Mouse (Mus musculus): ENCODE measurements at regions not wholly inside any gene's neighbourhood (a gene's known extent, or its start where the extent isn't known, plus 50 kb on each side); places are given as distances from the start of the nearest gene placed in this dataset.

GRCm38 (mm10) chr2:92525628-92526027, 65.3 kb upstream of the Slc35c1 start:
- H3K36me3 ChIP-seq (ENCODE audit: control insufficient read depth, insufficient read depth) = no peaks in the 10 kb centered on the region
- H3K9ac ChIP-seq (ENCODE audit: low read length) = no peak overlapping the region
- H3K27me3 ChIP-seq (ENCODE audit: control insufficient read depth, insufficient read depth, low read length) = no peaks in the 10 kb centered on the region
- no peak overlapping the region for H3K4me3 ChIP-seq (ENCODE audit: low read length)
- WGBS = 33% methylated on average over 7 of the region's 7 CpGs
- ATAC-seq (replicated peaks; ENCODE audit: extremely low read depth, insufficient read depth, low FRiP score) = no peak
- H3K4me1 ChIP-seq (ENCODE audit: control insufficient read depth, insufficient read depth, low read length) = peaks cover 3% of the 10 kb centered on the region; the same call in 1 of the 2 replicates
- H3K27ac ChIP-seq (ENCODE audit: low read length) = no peak overlapping the region
- no peaks in the 10 kb centered on the region for H3K9me3 ChIP-seq (replicated peaks; ENCODE audit: control insufficient read depth, low read length)
- H3K4me2 ChIP-seq (ENCODE audit: low read depth, low read length) = no peak overlapping the region

DNA sequence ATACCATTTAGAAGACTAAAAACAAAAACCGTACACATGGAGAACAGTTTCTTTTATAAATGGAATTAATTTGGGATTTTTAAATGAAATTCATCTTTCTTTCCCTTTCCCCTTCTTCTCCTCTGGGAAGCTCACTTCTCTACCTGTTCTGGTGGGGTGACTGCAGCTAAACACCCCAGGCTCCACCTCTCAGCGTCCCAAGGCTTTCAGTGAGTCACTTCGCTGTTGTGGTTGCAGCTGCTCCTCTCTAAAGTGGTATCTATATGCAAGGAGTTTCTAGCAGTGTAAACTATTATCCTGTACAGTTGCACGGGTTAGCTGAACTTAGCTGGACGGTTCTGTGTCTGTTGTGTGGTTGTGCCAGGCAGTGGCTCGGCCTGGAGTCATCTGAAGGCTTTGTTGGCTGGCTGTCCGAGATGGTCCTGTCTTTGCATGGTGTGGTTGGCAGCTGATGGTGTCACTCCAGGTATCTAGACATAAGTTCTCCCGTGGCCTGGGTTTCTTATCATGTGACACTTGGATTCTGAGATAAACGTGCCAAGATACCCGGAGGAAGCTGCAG, 64.8 kb upstream of the Slc35c1 start:
- Histone ChIP-seq H3K9me3 (replicated peaks; ENCODE audit: control insufficient read depth, low read length) (no peaks in the 10 kb centered on the region), H3K36me3 (ENCODE audit: control insufficient read depth, insufficient read depth) (no peaks in the 10 kb centered on the region), H3K4me2 (ENCODE audit: low read depth, low read length) (no peak overlapping the region), H3K9ac (ENCODE audit: low read length) (no peak overlapping the region), H3K4me3 (ENCODE audit: low read length) (no peak overlapping the region), H3K27me3 (ENCODE audit: control insufficient read depth, insufficient read depth, low read length) (no peaks in the 10 kb centered on the region), H3K27ac (ENCODE audit: low read length) (no peak overlapping the region), H3K4me1 (ENCODE audit: control insufficient read depth, insufficient read depth, low read length) (peaks cover 3% of the 10 kb centered on the region; the same call in 1 of the 2 replicates)
- ATAC-seq (replicated peaks; ENCODE audit: extremely low read depth, insufficient read depth, low FRiP score) = no peak
- 52% methylated on average over 10 of the region's 10 CpGs for WGBS

- 82% methylated on average over 9 of the region's 9 CpGs for WGBS
- H3K36me3 ChIP-seq (ENCODE audit: control insufficient read depth, insufficient read depth) = no peaks in the 10 kb centered on the region
- no peaks in the 10 kb centered on the region; the same call in 1 of the 2 replicates for H3K4me1 ChIP-seq (ENCODE audit: control insufficient read depth, insufficient read depth, low read length)
- no peaks in the 10 kb centered on the region for H3K27me3 ChIP-seq (ENCODE audit: control insufficient read depth, insufficient read depth, low read length)
- H3K27ac ChIP-seq (ENCODE audit: low read length) = no peak overlapping the region
- H3K4me2 ChIP-seq (ENCODE audit: low read depth, low read length) = no peak overlapping the region
- H3K9ac ChIP-seq (ENCODE audit: low read length) = no peak overlapping the region
- no peak overlapping the region for H3K4me3 ChIP-seq (ENCODE audit: low read length)
- no peak for ATAC-seq (replicated peaks; ENCODE audit: extremely low read depth, insufficient read depth, low FRiP score)
- H3K9me3 ChIP-seq (replicated peaks; ENCODE audit: control insufficient read depth, low read length) = no peaks in the 10 kb centered on the region
Measured at GRCm38 (mm10) chr2:92524346-92524905, 64.1 kb upstream of the Slc35c1 start.

DNA sequence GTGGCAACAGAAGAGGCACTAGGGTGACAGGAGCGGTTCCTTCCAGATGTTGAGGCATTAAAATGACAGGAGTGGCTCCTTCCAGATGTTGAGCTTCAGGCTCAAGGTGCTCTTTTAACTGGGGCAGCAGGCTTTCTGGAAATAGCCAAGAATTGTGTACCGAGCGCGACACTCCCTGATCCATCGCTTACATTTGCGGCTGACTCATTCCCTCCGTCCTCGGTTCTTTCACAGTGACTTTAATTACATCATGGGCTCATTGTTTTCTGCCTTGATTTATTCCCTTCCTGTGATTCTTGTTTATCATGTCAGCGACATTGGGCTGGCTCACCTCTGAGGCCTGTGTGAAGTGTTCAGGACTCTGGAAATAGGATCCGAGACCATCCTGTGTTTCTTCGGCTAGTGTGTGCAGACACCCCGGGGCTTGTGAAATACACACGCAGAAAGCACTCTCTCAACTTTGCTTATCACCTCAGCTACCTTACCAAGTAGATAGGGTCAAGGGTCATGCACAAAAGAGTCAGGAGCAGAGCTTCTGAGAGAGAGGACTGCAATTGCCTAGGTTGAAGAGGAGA, 63.1 kb upstream of the Slc35c1 start:
- no peak overlapping the region for H3K4me3 ChIP-seq (ENCODE audit: low read length)
- 70% methylated on average over 13 of the region's 13 CpGs for WGBS

GRCm38 (mm10) chr2:92521527-92521926, 61.2 kb upstream of the Slc35c1 start:
- H3K27ac ChIP-seq (ENCODE audit: low read length) = no peak overlapping the region
- no peaks in the 10 kb centered on the region for H3K27me3 ChIP-seq (ENCODE audit: control insufficient read depth, insufficient read depth, low read length)
- H3K9ac ChIP-seq (ENCODE audit: low read length) = no peak overlapping the region
- H3K4me2 ChIP-seq (ENCODE audit: low read depth, low read length) = no peak overlapping the region
- no peak overlapping the region for H3K4me3 ChIP-seq (ENCODE audit: low read length)
- no peaks in the 10 kb centered on the region for H3K36me3 ChIP-seq (ENCODE audit: control insufficient read depth, insufficient read depth)
- ATAC-seq (replicated peaks; ENCODE audit: extremely low read depth, insufficient read depth, low FRiP score) = no peak
- H3K9me3 ChIP-seq (replicated peaks; ENCODE audit: control insufficient read depth, low read length) = no peaks in the 10 kb centered on the region
- no peaks in the 10 kb centered on the region for H3K4me1 ChIP-seq (ENCODE audit: control insufficient read depth, insufficient read depth, low read length)
- 79% methylated on average over 8 of the region's 8 CpGs for WGBS

More for the DNA sequence above, 63.1 kb upstream of the Slc35c1 start:
- no peaks in the 10 kb centered on the region for H3K4me1 ChIP-seq (ENCODE audit: control insufficient read depth, insufficient read depth, low read length)
- H3K36me3 ChIP-seq (ENCODE audit: control insufficient read depth, insufficient read depth) = no peaks in the 10 kb centered on the region
- H3K9ac ChIP-seq (ENCODE audit: low read length) = no peak overlapping the region
- no peak overlapping the region for H3K4me2 ChIP-seq (ENCODE audit: low read depth, low read length)
- ATAC-seq (replicated peaks; ENCODE audit: extremely low read depth, insufficient read depth, low FRiP score) = no peak
- H3K27ac ChIP-seq (ENCODE audit: low read length) = no peak overlapping the region
- no peaks in the 10 kb centered on the region for H3K27me3 ChIP-seq (ENCODE audit: control insufficient read depth, insufficient read depth, low read length)
- no peaks in the 10 kb centered on the region for H3K9me3 ChIP-seq (replicated peaks; ENCODE audit: control insufficient read depth, low read length)

- no peak overlapping the region for H3K27ac ChIP-seq (ENCODE audit: low read length)
- H3K4me3 ChIP-seq (ENCODE audit: low read length) = no peak overlapping the region
- 73% methylated on average over 8 of the region's 8 CpGs for WGBS
- H3K9ac ChIP-seq (ENCODE audit: low read length) = no peak overlapping the region
- no peaks in the 10 kb centered on the region for H3K9me3 ChIP-seq (replicated peaks; ENCODE audit: control insufficient read depth, low read length)
- H3K36me3 ChIP-seq (ENCODE audit: control insufficient read depth, insufficient read depth) = no peaks in the 10 kb centered on the region
- H3K4me1 ChIP-seq (ENCODE audit: control insufficient read depth, insufficient read depth, low read length) = no peaks in the 10 kb centered on the region
- ATAC-seq (replicated peaks; ENCODE audit: extremely low read depth, insufficient read depth, low FRiP score) = no peak
- H3K27me3 ChIP-seq (ENCODE audit: control insufficient read depth, insufficient read depth, low read length) = no peaks in the 10 kb centered on the region
- H3K4me2 ChIP-seq (ENCODE audit: low read depth, low read length) = no peak overlapping the region
Measured at GRCm38 (mm10) chr2:92519396-92519795, 59.1 kb upstream of the Slc35c1 start.

DNA sequence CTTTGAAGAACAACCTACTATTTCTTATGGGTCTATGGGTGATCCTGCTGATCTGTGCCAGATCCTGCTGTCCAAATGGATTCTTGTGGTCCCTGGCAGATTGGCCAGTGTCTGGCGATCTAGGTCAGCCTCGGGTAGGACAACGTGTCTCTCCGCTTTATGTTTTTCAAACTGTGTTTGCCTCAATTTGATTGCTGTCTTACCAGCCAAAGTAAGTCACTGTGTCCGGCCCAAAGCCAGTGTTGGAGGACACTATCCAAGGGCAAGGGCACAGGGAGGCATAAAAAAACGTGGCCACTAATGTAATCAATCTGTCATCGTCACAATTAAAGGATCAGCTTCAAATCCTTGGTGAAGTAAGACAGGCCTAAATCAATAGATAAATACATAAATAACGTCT, 58.6 kb upstream of the Slc35c1 start:
- 74% methylated on average over 8 of the region's 8 CpGs for WGBS
- H3K9ac ChIP-seq (ENCODE audit: low read length) = no peak overlapping the region
- ATAC-seq (replicated peaks; ENCODE audit: extremely low read depth, insufficient read depth, low FRiP score) = no peak
- no peaks in the 10 kb centered on the region for H3K4me1 ChIP-seq (ENCODE audit: control insufficient read depth, insufficient read depth, low read length)
- H3K27me3 ChIP-seq (ENCODE audit: control insufficient read depth, insufficient read depth, low read length) = no peaks in the 10 kb centered on the region
- H3K4me3 ChIP-seq (ENCODE audit: low read length) = no peak overlapping the region
- no peak overlapping the region for H3K27ac ChIP-seq (ENCODE audit: low read length)
- no peaks in the 10 kb centered on the region for H3K9me3 ChIP-seq (replicated peaks; ENCODE audit: control insufficient read depth, low read length)
- H3K36me3 ChIP-seq (ENCODE audit: control insufficient read depth, insufficient read depth) = no peaks in the 10 kb centered on the region
- no peak overlapping the region for H3K4me2 ChIP-seq (ENCODE audit: low read depth, low read length)

DNA sequence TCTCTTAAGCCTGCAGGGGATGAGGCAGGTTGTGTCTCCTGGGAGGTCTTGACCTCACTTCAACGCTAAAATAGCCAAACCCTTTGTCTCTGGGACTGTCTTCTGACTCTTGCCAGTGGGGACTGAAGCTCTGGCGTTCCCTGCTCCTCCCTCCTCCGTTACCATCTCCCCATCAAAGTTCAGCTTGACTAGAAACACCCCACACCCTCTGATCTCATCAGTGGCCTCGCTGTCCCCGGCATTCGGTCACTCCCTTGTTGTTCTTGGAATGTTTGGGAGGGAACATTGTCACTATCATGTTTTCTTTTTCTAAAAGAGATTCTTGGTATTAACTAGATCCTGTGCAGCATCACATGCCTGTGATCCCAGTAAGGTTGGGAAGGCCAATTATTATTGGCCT, 54.6 kb upstream of the Slc35c1 start:
- Histone ChIP-seq H3K27ac (ENCODE audit: low read length) (no peak overlapping the region), H3K27me3 (ENCODE audit: control insufficient read depth, insufficient read depth, low read length) (no peaks in the 10 kb centered on the region), H3K36me3 (ENCODE audit: control insufficient read depth, insufficient read depth) (no peaks in the 10 kb centered on the region), H3K4me2 (ENCODE audit: low read depth, low read length) (no peak overlapping the region), H3K9me3 (replicated peaks; ENCODE audit: control insufficient read depth, low read length) (no peaks in the 10 kb centered on the region), H3K9ac (ENCODE audit: low read length) (no peak overlapping the region), H3K4me1 (ENCODE audit: control insufficient read depth, insufficient read depth, low read length) (no peaks in the 10 kb centered on the region), H3K4me3 (ENCODE audit: low read length) (no peak overlapping the region)
- 50% methylated on average over 6 of the region's 6 CpGs for WGBS
- no peak for ATAC-seq (replicated peaks; ENCODE audit: extremely low read depth, insufficient read depth, low FRiP score)

DNA sequence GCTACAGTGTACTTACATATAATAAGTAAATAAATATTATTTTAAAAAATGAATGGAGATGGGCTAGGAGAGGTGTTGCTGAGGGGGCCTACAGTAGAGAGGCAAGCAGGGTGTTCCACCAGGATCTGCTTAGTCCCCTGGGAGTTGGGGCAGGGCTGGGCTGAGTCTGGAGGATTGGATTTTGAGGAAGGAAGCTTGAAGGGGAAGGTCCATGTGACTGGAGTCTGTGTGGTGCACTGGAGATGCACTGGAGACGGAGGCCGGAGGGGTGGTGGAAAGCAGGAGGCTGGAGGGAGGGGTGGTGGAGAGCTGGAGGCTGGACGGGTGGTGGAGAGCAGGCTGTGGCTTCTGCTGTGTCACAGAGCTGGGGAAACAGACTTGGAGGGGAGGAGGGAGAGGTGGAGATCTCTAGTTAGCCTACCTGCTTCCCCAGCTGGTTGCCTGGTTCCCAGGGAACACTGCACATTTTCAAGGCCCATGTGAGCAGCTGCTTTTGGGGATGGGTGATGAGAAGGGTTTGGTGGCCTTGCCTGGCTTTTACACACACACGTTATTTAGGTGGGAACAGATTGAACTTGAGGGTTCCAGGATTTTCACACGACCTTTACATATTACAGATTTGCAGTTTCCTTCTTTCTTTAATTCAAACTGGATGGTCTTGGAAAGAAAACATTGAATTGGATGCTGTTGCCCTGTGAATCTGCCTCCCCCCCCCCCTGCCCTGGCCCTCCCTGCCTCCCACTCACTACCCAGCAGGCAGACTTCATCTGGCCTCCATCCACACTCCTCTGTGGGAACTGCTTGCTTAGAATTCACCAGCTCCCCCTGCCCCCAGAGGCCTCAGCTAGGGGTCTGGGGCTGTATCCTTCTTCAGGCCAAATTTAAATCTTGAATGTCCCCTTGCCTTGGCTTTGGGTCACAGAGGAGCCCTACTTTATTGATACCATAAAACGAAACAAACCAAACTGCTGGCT, 51.7 kb upstream of the Slc35c1 start:
- 62% methylated on average over 6 of the region's 6 CpGs for WGBS
- Histone ChIP-seq H3K4me1 (ENCODE audit: control insufficient read depth, insufficient read depth, low read length) (no peaks in the 10 kb centered on the region), H3K4me3 (ENCODE audit: low read length) (no peak overlapping the region), H3K9ac (ENCODE audit: low read length) (no peak overlapping the region), H3K27me3 (ENCODE audit: control insufficient read depth, insufficient read depth, low read length) (no peaks in the 10 kb centered on the region), H3K36me3 (ENCODE audit: control insufficient read depth, insufficient read depth) (no peaks in the 10 kb centered on the region), H3K4me2 (ENCODE audit: low read depth, low read length) (no peak overlapping the region), H3K9me3 (replicated peaks; ENCODE audit: control insufficient read depth, low read length) (no peaks in the 10 kb centered on the region), H3K27ac (ENCODE audit: low read length) (no peak overlapping the region)
- no peak for ATAC-seq (replicated peaks; ENCODE audit: extremely low read depth, insufficient read depth, low FRiP score)
